In genomic region chr7:101908367-101908766, GRCm38 (mm10) we compare ENCODE assay signal across 7 mouse cellular contexts. TPM values are rescaled to one million over a fixed set of nuclear protein-coding genes. Genes with fewer than 3 reads are reported as not detected.
DNase-seq lines count a peak whose midpoint lies in the region; ATAC-seq and TF ChIP-seq lines count a peak whose summit lies in the region.

No protein-coding gene starts in this region.

- no peaks in the 10 kb centered on the region for H3K9me3 ChIP-seq in neural tube, embryonic 12.5 days
- H3K9me3 ChIP-seq in neural tube, embryonic 15.5 days (replicated peaks): no peaks in the 10 kb centered on the region
- H3K9me3 ChIP-seq in limb, embryonic 14.5 days (ENCODE audit: control insufficient read depth, low read length): no peaks in the 10 kb centered on the region
- no peaks in the 10 kb centered on the region for H3K9me3 ChIP-seq in stomach, embryonic 16.5 days (replicated peaks; ENCODE audit: control insufficient read depth, low read length)

- no peak for DNase-seq in limb, embryonic 14.5 days (ENCODE audit: low spot score)
- no peak for DNase-seq in adipocyte (ENCODE audit: low spot score)
- no peak for DNase-seq in urinary bladder, postnatal 10 days (ENCODE audit: low spot score)

- no peak overlapping the region for H3K4me2 ChIP-seq in neural tube, embryonic 12.5 days (replicated peaks)
- no peak overlapping the region for H3K4me2 ChIP-seq in neural tube, embryonic 15.5 days
- no peak overlapping the region for H3K4me2 ChIP-seq in limb, embryonic 14.5 days (replicated peaks; ENCODE audit: low read depth, low read length, severe bottlenecking)
- no peak overlapping the region for H3K4me2 ChIP-seq in stomach, embryonic 16.5 days (ENCODE audit: low read depth, low read length)

- H3K4me1 ChIP-seq in neural tube, embryonic 12.5 days: peaks cover 6% of the 10 kb centered on the region
- H3K4me1 ChIP-seq in neural tube, embryonic 15.5 days: peaks cover 34% of the 10 kb centered on the region
- H3K4me1 ChIP-seq in limb, embryonic 14.5 days (ENCODE audit: control insufficient read depth, insufficient read depth, low read length): peaks cover 12% of the 10 kb centered on the region
- H3K4me1 ChIP-seq in stomach, embryonic 16.5 days (ENCODE audit: control insufficient read depth, insufficient read depth, low read length): peaks cover 20% of the 10 kb centered on the region

- H3K9ac ChIP-seq in neural tube, embryonic 12.5 days: 0 out of 2 replicates have a peak overlapping the region, but pooled peaks have one; percentile 29
- H3K9ac ChIP-seq in neural tube, embryonic 15.5 days (replicated peaks): no peak overlapping the region
- H3K9ac ChIP-seq in limb, embryonic 14.5 days (ENCODE audit: low read depth, low read length, severe bottlenecking): peak overlapping the region; percentile 1; the same call in 1 of the 2 replicates
- no peak overlapping the region for H3K9ac ChIP-seq in stomach, embryonic 16.5 days (ENCODE audit: low read length)

- ATAC-seq in neural tube, embryonic 12.5 days (ENCODE audit: low FRiP score, low read depth): no peak
- ATAC-seq in neural tube, embryonic 15.5 days (ENCODE audit: low FRiP score): no peak
- peak; percentile 18 for ATAC-seq in granulocyte monocyte progenitor cell, adult 5-6 weeks (replicated peaks; ENCODE audit: poor library complexity, severe bottlenecking)
- no peak for ATAC-seq in limb, embryonic 14.5 days (ENCODE audit: low FRiP score, low read depth)
- no peak for ATAC-seq in stomach, embryonic 16.5 days (ENCODE audit: insufficient read depth, low FRiP score)

- H3K27ac ChIP-seq in neural tube, embryonic 12.5 days: no peak overlapping the region
- H3K27ac ChIP-seq in neural tube, embryonic 15.5 days (replicated peaks): no peak overlapping the region
- H3K27ac ChIP-seq in limb, embryonic 14.5 days (replicated peaks; ENCODE audit: low read depth, low read length): no peak overlapping the region
- peak overlapping the region; percentile 11; the same call in 1 of the 2 replicates for H3K27ac ChIP-seq in stomach, embryonic 16.5 days (ENCODE audit: low read length)

- H3K27me3 ChIP-seq in neural tube, embryonic 12.5 days (replicated peaks): no peaks in the 10 kb centered on the region
- H3K27me3 ChIP-seq in neural tube, embryonic 15.5 days (replicated peaks): no peaks in the 10 kb centered on the region
- no peaks in the 10 kb centered on the region for H3K27me3 ChIP-seq in limb, embryonic 14.5 days (ENCODE audit: control insufficient read depth, insufficient read depth, low read length)
- no peaks in the 10 kb centered on the region for H3K27me3 ChIP-seq in stomach, embryonic 16.5 days (ENCODE audit: control insufficient read depth, insufficient read depth, low read length)

- no peak overlapping the region for H3K4me3 ChIP-seq in neural tube, embryonic 12.5 days
- no peak overlapping the region for H3K4me3 ChIP-seq in neural tube, embryonic 15.5 days (replicated peaks)
- H3K4me3 ChIP-seq in limb, embryonic 14.5 days (replicated peaks; ENCODE audit: low read length): no peak overlapping the region
- no peak overlapping the region for H3K4me3 ChIP-seq in stomach, embryonic 16.5 days (replicated peaks; ENCODE audit: low read length)

- no peak for TF ChIP-seq POLR2A in limb, embryonic 14.5 days (IDR thresholded peaks at IDR 0.05; ENCODE audit: borderline replicate concordance, extremely low read depth, insufficient read depth, insufficient read length)

- 82% methylated on average over 4 of the region's 4 CpGs for WGBS in neural tube, embryonic 12.5 days
- WGBS in neural tube, embryonic 15.5 days: 84% methylated on average over 4 of the region's 4 CpGs
- 81% methylated on average over 4 of the region's 4 CpGs for WGBS in limb, embryonic 14.5 days
- 55% methylated on average over 4 of the region's 4 CpGs for WGBS in stomach, embryonic 16.5 days

- H3K36me3 ChIP-seq in neural tube, embryonic 12.5 days: peaks cover 44% of the 10 kb centered on the region
- peaks cover 37% of the 10 kb centered on the region for H3K36me3 ChIP-seq in neural tube, embryonic 15.5 days
- H3K36me3 ChIP-seq in limb, embryonic 14.5 days (ENCODE audit: control insufficient read depth, insufficient read depth, low read length): peaks cover 39% of the 10 kb centered on the region
- H3K36me3 ChIP-seq in stomach, embryonic 16.5 days (ENCODE audit: control insufficient read depth, insufficient read depth, low read length): peaks cover 14% of the 10 kb centered on the region

RNA-seq across cellular contexts. Expression of gene Tomt, which starts 2.2 kb away (rescaled TPM):
- polyA plus RNA-seq in neural tube, embryonic 12.5 days (2016; fragmentation: Nextera tagmentation; extraction: Ambion mirVana): 0.56 and 0.74 TPM in 2 replicates
- polyA plus RNA-seq in neural tube, embryonic 15.5 days (2015; fragmentation: Nextera tagmentation; extraction: Ambion mirVana): 0.41 and 0.46 TPM in 2 replicates
- not detected in 2 replicates for total RNA-seq in granulocyte monocyte progenitor cell, adult 5-6 weeks (2014; fragmentation: Nextera tagmentation)
- 0.09 TPM in 1 of 2 replicates, not detected in the other for total RNA-seq in granulocyte monocyte progenitor cell, adult 5-6 weeks (2017)
- polyA plus RNA-seq in limb, embryonic 14.5 days (2012; rRNA removed): 0.18 and 0.23 TPM in 2 replicates
- polyA plus RNA-seq in limb, embryonic 14.5 days (2014; fragmentation: Nextera tagmentation; extraction: Ambion mirVana): 0.29 and 0.41 TPM in 2 replicates
- 0.21 and 1.2 TPM in 2 replicates for polyA plus RNA-seq in stomach, embryonic 16.5 days (2015; fragmentation: Nextera tagmentation; extraction: Ambion mirVana)

RNA-seq across cellular contexts. Expression of gene Lamtor1, which starts 2.7 kb away (rescaled TPM):
- 134 and 137 TPM in 2 replicates for polyA plus RNA-seq in neural tube, embryonic 12.5 days (2016; fragmentation: Nextera tagmentation; extraction: Ambion mirVana)
- 156 and 158 TPM in 2 replicates for polyA plus RNA-seq in neural tube, embryonic 15.5 days (2015; fragmentation: Nextera tagmentation; extraction: Ambion mirVana)
- total RNA-seq in granulocyte monocyte progenitor cell, adult 5-6 weeks (2014; fragmentation: Nextera tagmentation): 76.6 and 89.7 TPM in 2 replicates
- total RNA-seq in granulocyte monocyte progenitor cell, adult 5-6 weeks (2017): 70.9 and 91.7 TPM in 2 replicates
- 176 and 203 TPM in 2 replicates for polyA plus RNA-seq in limb, embryonic 14.5 days (2012; rRNA removed)
- polyA plus RNA-seq in limb, embryonic 14.5 days (2014; fragmentation: Nextera tagmentation; extraction: Ambion mirVana): 154 and 166 TPM in 2 replicates
- polyA plus RNA-seq in stomach, embryonic 16.5 days (2015; fragmentation: Nextera tagmentation; extraction: Ambion mirVana): 147 and 149 TPM in 2 replicates

RNA-seq across cellular contexts. Expression of gene Lrrc51, which starts 25.3 kb away (rescaled TPM):
- polyA plus RNA-seq in neural tube, embryonic 12.5 days (2016; fragmentation: Nextera tagmentation; extraction: Ambion mirVana): 5.0 and 6.3 TPM in 2 replicates
- 9.6 and 9.8 TPM in 2 replicates for polyA plus RNA-seq in neural tube, embryonic 15.5 days (2015; fragmentation: Nextera tagmentation; extraction: Ambion mirVana)
- total RNA-seq in granulocyte monocyte progenitor cell, adult 5-6 weeks (2014; fragmentation: Nextera tagmentation): 4.0 and 6.1 TPM in 2 replicates
- 3.8 TPM in 1 of 2 replicates, not detected in the other for total RNA-seq in granulocyte monocyte progenitor cell, adult 5-6 weeks (2017)
- 11.4 and 11.7 TPM in 2 replicates for polyA plus RNA-seq in limb, embryonic 14.5 days (2012; rRNA removed)
- 7.5 and 12.6 TPM in 2 replicates for polyA plus RNA-seq in limb, embryonic 14.5 days (2014; fragmentation: Nextera tagmentation; extraction: Ambion mirVana)
- 10.3 and 11.5 TPM in 2 replicates for polyA plus RNA-seq in stomach, embryonic 16.5 days (2015; fragmentation: Nextera tagmentation; extraction: Ambion mirVana)

RNA-seq across cellular contexts. Expression of gene Numa1, which starts 25.5 kb away (rescaled TPM):
- polyA plus RNA-seq in neural tube, embryonic 12.5 days (2016; fragmentation: Nextera tagmentation; extraction: Ambion mirVana): 82.7 and 86.1 TPM in 2 replicates
- polyA plus RNA-seq in neural tube, embryonic 15.5 days (2015; fragmentation: Nextera tagmentation; extraction: Ambion mirVana): 32.1 and 40.1 TPM in 2 replicates
- 114 and 116 TPM in 2 replicates for total RNA-seq in granulocyte monocyte progenitor cell, adult 5-6 weeks (2014; fragmentation: Nextera tagmentation)
- 153 and 204 TPM in 2 replicates for total RNA-seq in granulocyte monocyte progenitor cell, adult 5-6 weeks (2017)
- 112 and 126 TPM in 2 replicates for polyA plus RNA-seq in limb, embryonic 14.5 days (2012; rRNA removed)
- 106 and 126 TPM in 2 replicates for polyA plus RNA-seq in limb, embryonic 14.5 days (2014; fragmentation: Nextera tagmentation; extraction: Ambion mirVana)
- 60.9 and 64.3 TPM in 2 replicates for polyA plus RNA-seq in stomach, embryonic 16.5 days (2015; fragmentation: Nextera tagmentation; extraction: Ambion mirVana)

RNA-seq across cellular contexts. Expression of gene Folr1, which starts 37.8 kb away (rescaled TPM):
- 1.0 TPM in 1 of 2 replicates, not detected in the other for polyA plus RNA-seq in neural tube, embryonic 12.5 days (2016; fragmentation: Nextera tagmentation; extraction: Ambion mirVana)
- polyA plus RNA-seq in neural tube, embryonic 15.5 days (2015; fragmentation: Nextera tagmentation; extraction: Ambion mirVana): 1.7 and 8.7 TPM in 2 replicates
- total RNA-seq in granulocyte monocyte progenitor cell, adult 5-6 weeks (2014; fragmentation: Nextera tagmentation): not detected in 2 replicates
- not detected in 2 replicates for total RNA-seq in granulocyte monocyte progenitor cell, adult 5-6 weeks (2017)
- polyA plus RNA-seq in limb, embryonic 14.5 days (2012; rRNA removed): 1.1 and 1.3 TPM in 2 replicates
- polyA plus RNA-seq in limb, embryonic 14.5 days (2014; fragmentation: Nextera tagmentation; extraction: Ambion mirVana): 1.0 TPM in 1 of 2 replicates, not detected in the other
- 9.2 and 14.3 TPM in 2 replicates for polyA plus RNA-seq in stomach, embryonic 16.5 days (2015; fragmentation: Nextera tagmentation; extraction: Ambion mirVana)

Comparison
In these comparisons a context has a peak if more than half of its experiments do, and no peak if none do; other contexts are left out.
1. H3K9ac ChIP-seq: peak in neural tube, embryonic 12.5 days (single experiment) and limb, embryonic 14.5 days (single experiment); none in neural tube, embryonic 15.5 days (single experiment) and stomach, embryonic 16.5 days (single experiment).